Mouse (Mus musculus) embryonic facial prominence, embryonic 14.5 days (tissue): Measurements from ENCODE around the gene Atp1b3. TPM values are rescaled to one million over a fixed set of nuclear protein-coding genes. Genes with fewer than 3 reads are reported as not detected.
A peak's percentile ranks its signal among the peaks of the same experiment; 100 is the strongest.

ENCODE experiments used
- ATAC-seq: fragments of 200-750 bp; cut with Nextera tagmentation; 2 replicates; pipeline ENCODE4 v1.8.0; 2017; ENCODE audit warnings: low read depth, moderate number of reproducible peaks, moderate TSS enrichment
- DNase-seq: peaks from one replicate; pipeline ENCODE4 v3.0.0-alpha.2; 2015; ENCODE audit warnings: low spot score
- H3K27ac ChIP-seq: fragments of 300-500 bp; sonication (generic); replicated peaks from 2 replicates; pipeline ENCODE4 v1.5.1; 2014; ENCODE audit warnings: low read depth, mild to moderate bottlenecking, low read length, moderate library complexity
- H3K27me3 ChIP-seq: fragments of 300-500 bp; sonication (generic); replicated peaks from 2 replicates; pipeline ENCODE4 v1.6.1; 2014; ENCODE audit warnings: low read length; ENCODE audit not compliant: control insufficient read depth, insufficient read depth
- H3K36me3 ChIP-seq: fragments of 300-500 bp; sonication (generic); 2 replicates; pipeline ENCODE4 v1.6.1; 2014; ENCODE audit warnings: low read length, mixed read lengths; ENCODE audit not compliant: control insufficient read depth, insufficient read depth
- H3K4me1 ChIP-seq: fragments of 300-500 bp; sonication (generic); 2 replicates; pipeline ENCODE4 v1.6.1; 2014; ENCODE audit warnings: antibody characterized with exemption, low read length; ENCODE audit not compliant: control insufficient read depth, insufficient read depth
- H3K4me2 ChIP-seq: fragments of 300-500 bp; sonication (generic); 2 replicates; pipeline ENCODE4 v1.6.1; 2014; ENCODE audit warnings: low read depth, mild to moderate bottlenecking, low read length, moderate library complexity, mixed read lengths
- H3K4me3 ChIP-seq: fragments of 300-500 bp; sonication (generic); 2 replicates; pipeline ENCODE4 v1.5.1; 2014; ENCODE audit warnings: low read depth, mild to moderate bottlenecking, low read length
- H3K9ac ChIP-seq: fragments of 300-500 bp; sonication (generic); 2 replicates; pipeline ENCODE4 v1.6.1; 2014; ENCODE audit warnings: low read depth, mild to moderate bottlenecking, low read length, moderate library complexity, mixed read lengths
- H3K9me3 ChIP-seq: fragments of 300-500 bp; sonication (generic); 2 replicates; pipeline ENCODE4 v1.6.1; 2016; ENCODE audit warnings: low read length; ENCODE audit not compliant: control insufficient read depth
- WGBS: fragments of 180-500 bp; shearing (Covaris S2); extraction: QIAGEN DNeasy Blood & Tissue Kit; methylation state at CpG from one replicate; pipeline ENCODE4 v1.1.7; 2014; 5-methylcytosine and 5-hydroxymethylcytosine counted together
- polyA plus RNA-seq: library from polyadenylated mRNA; unstranded; fragments of >200 nt; fragmentation: Nextera tagmentation; extraction: Ambion mirVana; gene quantifications from 2 replicates; pipeline ENCODE4 v1.2.1, GENCODE M21; 2014

Gene Atp1b3
- polyA plus RNA-seq, 1 experiment from 2014 or later: 157 TPM

DNA sequence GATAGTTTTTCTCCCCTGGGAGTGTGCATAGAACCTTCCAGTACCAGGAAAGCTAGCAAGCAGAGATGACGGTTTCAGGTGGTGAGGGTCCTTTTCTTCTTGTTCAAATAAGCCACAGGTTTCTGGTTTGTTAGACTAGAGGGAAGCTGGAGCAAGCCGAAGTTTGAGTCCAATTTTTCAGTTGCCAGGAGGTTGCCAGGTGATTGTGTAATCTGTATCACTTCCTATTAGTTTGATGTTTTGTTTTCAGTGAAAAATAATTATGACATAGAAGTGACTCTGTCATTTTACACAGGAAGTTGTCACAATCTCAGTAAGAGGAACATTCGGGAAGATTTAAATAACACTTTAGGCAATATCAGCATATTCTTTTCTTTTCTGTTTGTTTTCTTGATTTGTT, 11.6 kb upstream of the Atp1b3 start:
- H3K4me1 ChIP-seq: no peaks in the 10 kb centered on the region
- H3K27ac ChIP-seq: no peak overlapping the region
- no peaks in the 10 kb centered on the region for H3K36me3 ChIP-seq
- H3K9me3 ChIP-seq: no peaks in the 10 kb centered on the region
- DNase-seq (no peak), ATAC-seq (no peak)
- 81% methylated on average over 3 of the region's 3 CpGs for WGBS
- H3K4me2 ChIP-seq: no peak overlapping the region
- no peak overlapping the region for H3K4me3 ChIP-seq
- no peaks in the 10 kb centered on the region for H3K27me3 ChIP-seq
- no peak overlapping the region for H3K9ac ChIP-seq

DNA sequence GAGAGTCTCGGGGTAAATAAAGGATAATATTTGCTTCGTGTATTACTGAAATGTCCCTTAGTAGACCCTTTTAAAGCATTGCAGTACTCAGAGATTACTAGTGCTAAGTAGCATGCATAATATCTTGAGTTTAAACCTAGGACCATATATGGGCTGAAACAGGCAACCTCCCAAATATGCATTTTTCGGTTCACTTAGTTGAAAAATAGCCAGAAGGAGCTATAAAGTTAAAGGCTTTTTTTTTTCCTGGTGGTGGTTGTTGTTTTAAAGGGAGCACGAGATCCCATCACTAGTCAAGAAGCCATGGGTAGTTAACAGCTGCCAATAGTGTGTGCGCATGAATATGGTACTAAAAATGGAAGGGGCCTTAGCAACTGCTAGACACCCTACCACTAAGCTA, 6.8 kb upstream of the Atp1b3 start:
- H3K4me3 ChIP-seq: no peak overlapping the region
- ATAC-seq: no peak
- DNase-seq: peak; percentile 34
- WGBS: 70% methylated on average over 5 of the region's 5 CpGs
- H3K27me3 ChIP-seq: no peaks in the 10 kb centered on the region
- no peak overlapping the region for H3K4me2 ChIP-seq
- H3K9ac ChIP-seq: no peak overlapping the region
- H3K4me1 ChIP-seq: no peaks in the 10 kb centered on the region
- no peaks in the 10 kb centered on the region for H3K36me3 ChIP-seq
- no peaks in the 10 kb centered on the region for H3K9me3 ChIP-seq
- no peak overlapping the region for H3K27ac ChIP-seq

DNA sequence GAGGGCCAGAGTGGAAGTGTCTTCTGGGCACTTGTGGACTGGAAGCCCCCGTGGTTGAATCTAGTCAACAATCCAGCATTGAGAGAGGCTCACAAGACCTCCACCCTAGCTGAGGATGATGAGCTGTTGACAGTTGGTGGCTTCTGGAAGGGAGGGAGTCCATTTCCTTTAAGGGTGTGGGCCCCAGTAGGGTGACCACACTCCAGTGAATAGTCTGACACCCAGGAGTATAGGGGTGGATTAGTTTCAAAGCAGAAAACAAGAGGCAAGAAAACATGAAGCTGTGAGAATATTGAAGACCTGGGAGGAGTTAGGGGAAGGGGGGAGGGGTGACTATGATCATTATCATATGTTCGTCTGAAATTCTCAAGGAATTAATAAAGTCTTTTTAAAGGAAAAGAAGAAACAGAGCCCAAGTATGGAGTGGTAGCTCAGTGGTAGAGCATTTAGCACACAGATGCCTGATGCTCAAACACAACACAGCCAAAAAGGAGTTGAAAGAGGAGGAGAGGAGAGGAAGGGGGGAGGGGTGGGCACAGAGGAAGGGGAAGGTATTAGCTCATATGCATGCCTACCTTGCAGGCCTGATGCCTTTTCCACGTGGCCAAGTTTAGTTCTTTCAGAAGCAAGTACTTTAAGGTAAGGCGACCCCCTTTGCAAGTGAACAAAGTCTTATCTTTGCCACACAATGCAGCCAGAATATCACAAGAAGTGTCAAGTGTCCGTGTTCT, 5.6 kb upstream of the Atp1b3 start:
- H3K27me3 ChIP-seq: no peaks in the 10 kb centered on the region
- no peaks in the 10 kb centered on the region for H3K9me3 ChIP-seq
- WGBS: 39% methylated on average over 5 of the region's 5 CpGs
- H3K9ac ChIP-seq: no peak overlapping the region
- ATAC-seq: no peak
- no peak overlapping the region for H3K27ac ChIP-seq
- H3K36me3 ChIP-seq: no peaks in the 10 kb centered on the region
- no peak overlapping the region for H3K4me2 ChIP-seq
- no peaks in the 10 kb centered on the region for H3K4me1 ChIP-seq
- H3K4me3 ChIP-seq: no peak overlapping the region
- no peak for DNase-seq

GRCm38 (mm10) chr9:96365271-96365872, 1.1 kb upstream of the Atp1b3 start:
- no peak overlapping the region for H3K4me3 ChIP-seq
- H3K9ac ChIP-seq: no peak overlapping the region
- no peak overlapping the region for H3K27ac ChIP-seq
- H3K36me3 ChIP-seq: no peaks in the 10 kb centered on the region
- DNase-seq (no peak), ATAC-seq (no peak)
- no peaks in the 10 kb centered on the region for H3K27me3 ChIP-seq
- peaks cover 18% of the 10 kb centered on the region for H3K4me1 ChIP-seq
- no peak overlapping the region for H3K4me2 ChIP-seq
- 71% methylated on average over 6 of the region's 6 CpGs for WGBS
- no peaks in the 10 kb centered on the region for H3K9me3 ChIP-seq

GRCm38 (mm10) chr9:96363581-96364140, 581 bp downstream of the Atp1b3 start:
- 0% methylated on average over 36 of the region's 64 CpGs for WGBS
- Histone ChIP-seq H3K4me3 (peak overlapping the region; percentile 87), H3K27me3 (no peaks in the 10 kb centered on the region), H3K9me3 (no peaks in the 10 kb centered on the region), H3K4me2 (peak overlapping the region; percentile 70), H3K27ac (peak overlapping the region; percentile 95), H3K36me3 (0 out of 2 replicates have a peak, but pooled peaks cover 3% of the 10 kb centered on the region), H3K4me1 (peaks cover 18% of the 10 kb centered on the region), H3K9ac (peak overlapping the region; percentile 91)
- DNase-seq (peak; percentile 62), ATAC-seq (peak; percentile 60)

DNA sequence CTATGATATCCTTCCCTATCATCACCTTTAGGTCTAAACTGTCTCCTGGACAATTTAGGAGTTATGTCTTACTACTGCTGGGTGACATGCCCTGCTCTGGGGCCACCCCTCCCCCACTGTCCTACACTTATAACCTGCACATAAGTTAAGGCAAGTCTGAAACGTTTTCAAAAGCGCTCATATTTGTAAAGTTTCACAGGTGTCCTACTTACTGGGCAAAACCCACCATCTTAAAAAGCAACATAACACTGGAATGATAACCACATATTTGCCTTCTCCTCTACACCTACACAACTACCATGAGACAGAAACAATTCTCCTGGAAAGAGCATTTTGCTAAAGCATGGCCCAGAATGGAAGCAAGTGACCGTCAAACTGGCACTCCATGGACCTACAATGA, 4.2 kb downstream of the Atp1b3 start:
- 92% methylated on average over 3 of the region's 3 CpGs for WGBS
- 0 out of 2 replicates have a peak, but pooled peaks cover 13% of the 10 kb centered on the region for H3K36me3 ChIP-seq

GRCm38 (mm10) chr9:96353799-96354198, 10.4 kb downstream of the Atp1b3 start:
- Histone ChIP-seq H3K9me3 (no peaks in the 10 kb centered on the region), H3K27ac (no peak overlapping the region), H3K36me3 (0 out of 2 replicates have a peak, but pooled peaks cover 10% of the 10 kb centered on the region), H3K27me3 (no peaks in the 10 kb centered on the region), H3K4me3 (no peak overlapping the region), H3K9ac (no peak overlapping the region), H3K4me2 (no peak overlapping the region), H3K4me1 (no peaks in the 10 kb centered on the region)
- no peak for DNase-seq
- no peak for ATAC-seq
- 65% methylated on average over 8 of the region's 8 CpGs for WGBS

More for the DNA sequence above, 4.2 kb downstream of the Atp1b3 start:
- DNase-seq (no peak), ATAC-seq (no peak)
- Histone ChIP-seq H3K9me3 (no peaks in the 10 kb centered on the region), H3K9ac (no peak overlapping the region), H3K4me1 (peaks cover 18% of the 10 kb centered on the region), H3K4me2 (no peak overlapping the region), H3K27ac (no peak overlapping the region), H3K4me3 (no peak overlapping the region), H3K27me3 (no peaks in the 10 kb centered on the region)

DNA sequence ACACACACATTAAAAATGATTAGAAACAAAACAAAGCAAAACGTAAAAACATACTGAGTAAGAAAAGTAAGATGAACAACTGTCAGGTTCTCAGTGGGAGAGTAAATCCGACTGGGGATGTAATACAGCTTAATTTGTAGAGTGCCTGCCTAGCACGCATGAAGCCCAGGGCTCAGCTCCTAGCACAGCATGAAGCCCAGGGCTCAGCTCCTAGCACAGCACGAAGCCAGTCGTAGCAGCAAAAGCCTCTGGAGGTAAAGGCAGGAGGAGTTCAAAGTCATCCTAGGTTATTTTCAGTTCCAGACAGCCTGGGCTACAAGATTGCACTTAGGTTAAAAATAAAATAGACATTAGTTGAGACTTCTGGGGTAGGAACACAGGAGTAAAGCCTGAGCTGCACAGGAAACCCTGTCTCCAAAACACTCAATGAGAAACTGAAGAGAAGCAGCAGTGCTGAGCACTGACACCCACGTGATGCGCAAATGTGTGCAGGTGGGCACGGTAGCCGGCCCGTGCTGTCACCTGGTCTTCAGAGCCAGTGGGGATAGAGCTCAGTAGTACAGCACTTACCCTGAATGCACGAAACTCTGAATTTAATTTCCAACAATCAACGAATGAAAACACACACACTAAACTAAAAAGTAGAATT, 11.0 kb downstream of the Atp1b3 start:
- Histone ChIP-seq H3K27ac (no peak overlapping the region), H3K4me1 (no peaks in the 10 kb centered on the region), H3K9me3 (no peaks in the 10 kb centered on the region), H3K4me3 (no peak overlapping the region), H3K36me3 (0 out of 2 replicates have a peak, but pooled peaks cover 10% of the 10 kb centered on the region), H3K27me3 (no peaks in the 10 kb centered on the region), H3K9ac (no peak overlapping the region), H3K4me2 (no peak overlapping the region)
- DNase-seq: no peak
- no peak for ATAC-seq
- 79% methylated on average over 12 of the region's 12 CpGs for WGBS
